Mouse (Mus musculus) limb, embryonic 13.5 days (tissue): ENCODE measurements around the gene Lingo1. TPM values are rescaled to one million over a fixed set of nuclear protein-coding genes. Genes with fewer than 3 reads are reported as not detected.

Source experiments
- ATAC-seq: fragments of 200-750 bp; cut with Nextera tagmentation; 2 replicates; pipeline ENCODE4 v1.8.0; 2017; ENCODE audit warnings: low read depth, moderate number of reproducible peaks, moderate TSS enrichment; ENCODE audit not compliant: low FRiP score
- H3K27ac ChIP-seq: fragments of 300-500 bp; sonication (generic); 2 replicates; pipeline ENCODE4 v1.5.1; 2015; ENCODE audit warnings: inconsistent platforms, mild to moderate bottlenecking, moderate library complexity
- H3K27me3 ChIP-seq: fragments of 300-500 bp; sonication (generic); 2 replicates; pipeline ENCODE4 v1.6.1; 2015; ENCODE audit warnings: mild to moderate bottlenecking, inconsistent platforms
- H3K36me3 ChIP-seq: fragments of 300-500 bp; sonication (generic); 2 replicates; pipeline ENCODE4 v1.6.1; 2015; ENCODE audit warnings: inconsistent platforms, mild to moderate bottlenecking, moderate library complexity
- H3K4me1 ChIP-seq: fragments of 300-500 bp; sonication (generic); 2 replicates; pipeline ENCODE4 v1.6.1; 2015; ENCODE audit warnings: inconsistent platforms
- H3K4me2 ChIP-seq: fragments of 300-500 bp; sonication (generic); replicated peaks from 2 replicates; pipeline ENCODE4 v1.6.1; 2015; ENCODE audit warnings: inconsistent platforms, mild to moderate bottlenecking, moderate library complexity
- H3K4me3 ChIP-seq: fragments of 300-500 bp; sonication (generic); 2 replicates; pipeline ENCODE4 v1.5.1; 2015; ENCODE audit warnings: moderate library complexity, mild to moderate bottlenecking, inconsistent platforms
- H3K9ac ChIP-seq: fragments of 300-500 bp; sonication (generic); 2 replicates; pipeline ENCODE4 v1.6.1; 2015; ENCODE audit warnings: mild to moderate bottlenecking, inconsistent platforms
- H3K9me3 ChIP-seq: fragments of 300-500 bp; sonication (generic); 2 replicates; pipeline ENCODE4 v1.6.1; 2016; ENCODE audit warnings: inconsistent platforms
- WGBS: fragments of 180-500 bp; shearing (Covaris S2); methylation state at CpG from one replicate; pipeline ENCODE4 v1.1.7; 2015; 5-methylcytosine and 5-hydroxymethylcytosine counted together
- polyA plus RNA-seq: library from polyadenylated mRNA; unstranded; fragments of >200 nt; fragmentation: Nextera tagmentation; extraction: Ambion mirVana; gene quantifications from 2 replicates; pipeline ENCODE4 v1.2.1, GENCODE M21; 2015

Lingo1 gene
- polyA plus RNA-seq, 1 experiment from 2014 or later = 3.0 TPM

DNA sequence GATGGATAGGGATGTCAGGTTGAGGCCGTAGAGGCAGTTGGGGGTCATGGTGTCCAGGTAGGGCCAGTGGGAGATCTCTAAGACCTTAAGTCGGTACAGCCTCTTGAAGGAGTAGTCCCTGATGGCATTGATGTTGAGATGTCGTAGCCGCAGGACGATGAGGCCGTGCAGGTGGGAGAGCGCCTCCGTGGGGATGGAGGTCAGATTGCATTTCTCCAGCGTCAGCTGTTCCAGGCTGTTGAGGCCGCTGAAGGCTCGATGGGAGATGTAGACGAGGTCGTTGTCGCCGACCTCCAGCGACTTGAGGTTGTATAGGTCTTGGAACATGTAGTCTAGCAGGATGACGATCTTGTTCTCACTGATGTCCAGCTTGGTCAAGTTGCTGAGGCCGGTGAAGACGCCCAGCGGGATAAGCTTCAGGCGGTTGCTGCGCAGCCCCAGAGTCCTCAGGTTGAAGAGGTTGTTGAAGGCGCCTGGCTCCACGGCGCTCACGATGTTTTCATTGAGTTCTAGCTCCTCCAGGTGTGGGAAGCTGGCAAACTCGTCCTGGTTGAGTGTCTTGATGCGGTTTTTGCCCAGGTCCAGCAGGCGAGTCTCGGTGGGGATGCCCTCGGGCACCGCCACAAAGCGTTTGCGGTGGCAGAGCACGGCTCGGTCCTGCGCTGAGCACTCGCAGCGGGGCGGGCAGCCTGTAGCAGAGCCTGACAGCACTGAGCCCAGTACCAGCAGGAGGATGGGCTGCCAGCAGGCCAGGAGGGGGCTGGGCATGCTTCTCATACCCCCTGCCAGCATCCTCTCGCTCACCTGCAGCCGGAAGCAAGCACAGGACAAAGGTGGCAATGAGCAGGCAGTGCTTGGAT is 175.5 kb downstream of the Lingo1 start:
- Histone ChIP-seq H3K4me1 (peaks cover 23% of the 10 kb centered on the region), H3K9ac (no peak overlapping the region), H3K36me3 (peaks cover 12% of the 10 kb centered on the region), H3K27me3 (peaks cover 68% of the 10 kb centered on the region), H3K27ac (no peak overlapping the region), H3K4me3 (no peak overlapping the region), H3K9me3 (no peaks in the 10 kb centered on the region), H3K4me2 (peak overlapping the region; percentile 36; the same call in 1 of the 2 replicates)
- 25% methylated on average over 42 of the region's 42 CpGs for WGBS
- no peak for ATAC-seq

GRCm38 (mm10) chr9:56619715-56620114 is 176.6 kb downstream of the Lingo1 start:
- ATAC-seq = no peak
- Histone ChIP-seq H3K27ac (no peak overlapping the region), H3K9me3 (no peaks in the 10 kb centered on the region), H3K9ac (no peak overlapping the region), H3K4me1 (peaks cover 13% of the 10 kb centered on the region), H3K4me2 (no peak overlapping the region), H3K36me3 (peaks cover 12% of the 10 kb centered on the region), H3K4me3 (no peak overlapping the region), H3K27me3 (peaks cover 68% of the 10 kb centered on the region)
- WGBS = 84% methylated on average over 23 of the region's 23 CpGs

DNA sequence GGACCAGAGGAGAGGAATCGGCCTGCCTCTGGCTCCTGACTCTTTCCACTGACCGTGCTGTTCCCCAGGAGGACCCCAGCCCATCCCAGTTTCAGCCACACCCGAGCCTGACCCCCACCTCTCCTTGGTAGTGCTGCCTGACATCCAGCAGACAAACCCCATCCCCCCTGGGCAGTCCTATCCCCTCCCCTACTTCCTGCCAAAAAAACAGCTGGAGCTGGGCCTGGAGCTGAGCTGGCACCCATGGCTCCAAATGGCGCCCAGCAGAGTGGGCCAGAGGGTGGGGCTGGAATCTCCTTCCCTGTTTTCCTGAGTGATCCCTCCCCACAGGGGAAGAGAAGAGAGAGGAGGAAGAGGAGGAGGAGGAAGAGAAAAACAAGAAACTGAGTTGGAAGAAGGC is 177.6 kb downstream of the Lingo1 start:
- Histone ChIP-seq H3K27ac (no peak overlapping the region), H3K36me3 (peaks cover 12% of the 10 kb centered on the region), H3K4me1 (peaks cover 6% of the 10 kb centered on the region), H3K27me3 (peaks cover 65% of the 10 kb centered on the region), H3K4me3 (no peak overlapping the region), H3K9me3 (no peaks in the 10 kb centered on the region), H3K9ac (no peak overlapping the region), H3K4me2 (no peak overlapping the region)
- ATAC-seq = no peak
- 71% methylated on average over 4 of the region's 4 CpGs for WGBS

DNA sequence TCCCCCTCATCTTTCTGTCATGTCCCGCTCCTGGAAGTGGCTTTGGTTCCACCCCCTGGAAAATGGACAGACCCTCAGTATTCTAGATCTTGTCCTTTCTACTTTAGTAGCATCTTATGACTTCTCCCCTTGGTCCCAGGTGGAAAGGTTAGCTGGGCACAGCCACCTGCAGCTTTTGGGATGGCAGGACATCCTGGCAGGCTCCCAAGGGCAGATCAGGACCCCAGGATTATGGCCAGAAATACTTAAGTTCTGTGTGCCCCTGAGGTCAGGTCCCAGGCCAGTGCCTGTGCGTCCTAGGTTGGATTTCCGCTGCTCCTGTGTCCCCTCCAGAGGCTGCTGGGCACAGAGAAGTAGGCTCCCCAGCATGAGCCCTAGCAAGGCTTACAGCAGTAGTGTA is 180.2 kb downstream of the Lingo1 start:
- Histone ChIP-seq H3K27me3 (peaks cover 47% of the 10 kb centered on the region), H3K4me1 (peaks cover 16% of the 10 kb centered on the region), H3K4me2 (no peak overlapping the region), H3K4me3 (no peak overlapping the region), H3K9me3 (no peaks in the 10 kb centered on the region), H3K27ac (no peak overlapping the region), H3K36me3 (peaks cover 12% of the 10 kb centered on the region), H3K9ac (no peak overlapping the region)
- whole genome bisulfite sequencing = 91% methylated on average over 3 of the region's 3 CpGs
- no peak for ATAC-seq

DNA sequence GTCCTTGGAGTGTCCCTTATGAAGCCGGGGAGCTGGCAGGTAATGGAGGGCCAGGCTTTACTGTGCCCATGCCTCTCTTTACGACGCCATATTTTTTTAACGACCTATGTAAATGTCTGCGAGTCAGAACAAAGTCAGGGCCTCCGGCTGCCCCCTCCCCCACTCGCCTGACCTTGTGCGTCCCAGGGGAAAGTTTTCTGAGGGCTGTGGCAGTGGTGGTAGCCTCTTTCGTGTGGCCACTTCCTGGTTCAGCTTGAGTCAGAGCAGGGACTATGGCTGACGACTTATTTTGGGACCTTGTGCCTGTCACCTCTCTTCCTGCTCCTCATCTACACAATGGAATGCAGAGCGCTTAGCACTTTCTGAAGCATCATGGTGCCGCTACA is 183.5 kb downstream of the Lingo1 start:
- Histone ChIP-seq H3K27ac (no peak overlapping the region), H3K9ac (no peak overlapping the region), H3K4me3 (no peak overlapping the region), H3K4me2 (no peak overlapping the region), H3K9me3 (no peaks in the 10 kb centered on the region), H3K36me3 (no peaks in the 10 kb centered on the region), H3K4me1 (peaks cover 31% of the 10 kb centered on the region), H3K27me3 (peaks cover 49% of the 10 kb centered on the region)
- 13% methylated on average over 12 of the region's 12 CpGs for WGBS
- ATAC-seq = no peak

GRCm38 (mm10) chr9:56611912-56612797 is 184.1 kb downstream of the Lingo1 start:
- H3K4me3 ChIP-seq = no peak overlapping the region
- H3K9ac ChIP-seq = no peak overlapping the region
- peaks cover 37% of the 10 kb centered on the region for H3K4me1 ChIP-seq
- no peak overlapping the region for H3K27ac ChIP-seq
- peaks cover 50% of the 10 kb centered on the region for H3K27me3 ChIP-seq
- H3K36me3 ChIP-seq = no peaks in the 10 kb centered on the region
- no peak overlapping the region for H3K4me2 ChIP-seq
- H3K9me3 ChIP-seq = no peaks in the 10 kb centered on the region
- no peak for ATAC-seq
- WGBS = 72% methylated on average over 8 of the region's 8 CpGs

DNA sequence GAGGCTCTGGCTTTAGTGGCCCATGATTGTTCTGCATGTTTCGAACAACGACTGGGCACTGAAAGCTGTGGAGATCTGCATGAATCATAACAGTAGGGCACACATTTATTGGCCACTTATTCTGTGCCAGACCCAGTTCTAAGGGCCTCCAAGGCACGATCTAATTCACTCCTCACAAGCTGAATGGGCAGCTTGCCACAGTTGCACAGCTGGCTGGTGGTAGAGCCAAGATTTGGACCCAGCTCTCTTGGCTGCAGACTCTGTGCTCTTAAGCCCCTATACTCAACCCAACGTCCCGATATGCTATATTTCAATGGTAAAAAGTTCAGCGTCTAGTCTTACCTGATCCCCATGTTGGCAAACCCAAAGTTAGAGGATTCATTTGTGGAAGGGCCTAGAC is 185.3 kb downstream of the Lingo1 start:
- H3K9me3 ChIP-seq = no peaks in the 10 kb centered on the region
- ATAC-seq = no peak
- peaks cover 37% of the 10 kb centered on the region for H3K4me1 ChIP-seq
- no peak overlapping the region for H3K27ac ChIP-seq
- no peak overlapping the region for H3K9ac ChIP-seq
- H3K4me2 ChIP-seq = no peak overlapping the region
- H3K36me3 ChIP-seq = no peaks in the 10 kb centered on the region
- peaks cover 52% of the 10 kb centered on the region for H3K27me3 ChIP-seq
- WGBS = 73% methylated on average over 6 of the region's 6 CpGs
- no peak overlapping the region for H3K4me3 ChIP-seq

DNA sequence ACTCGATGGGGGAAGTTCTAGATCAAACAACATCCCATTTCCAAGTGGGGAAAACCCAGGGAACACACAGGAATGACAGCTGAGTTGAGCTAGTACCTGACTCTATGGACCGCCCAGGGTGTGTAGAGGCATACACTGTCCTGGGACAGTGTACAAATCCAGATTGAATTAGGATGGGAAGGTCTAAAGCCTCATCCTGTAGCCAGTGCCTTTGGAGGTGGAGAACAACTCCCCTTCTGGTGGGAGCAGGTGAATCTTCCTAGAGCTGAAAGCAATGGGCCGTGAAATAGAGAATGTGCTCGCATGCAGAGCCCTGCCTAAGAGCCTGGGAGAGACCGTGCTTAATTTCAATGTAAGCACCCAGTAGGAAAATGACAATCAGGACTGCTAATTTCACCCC is 185.8 kb downstream of the Lingo1 start:
- Histone ChIP-seq H3K9ac (no peak overlapping the region), H3K36me3 (no peaks in the 10 kb centered on the region), H3K27ac (no peak overlapping the region), H3K4me1 (peaks cover 37% of the 10 kb centered on the region), H3K27me3 (peaks cover 54% of the 10 kb centered on the region), H3K4me3 (no peak overlapping the region), H3K4me2 (no peak overlapping the region), H3K9me3 (no peaks in the 10 kb centered on the region)
- WGBS = 79% methylated on average over 5 of the region's 5 CpGs
- no peak for ATAC-seq

DNA sequence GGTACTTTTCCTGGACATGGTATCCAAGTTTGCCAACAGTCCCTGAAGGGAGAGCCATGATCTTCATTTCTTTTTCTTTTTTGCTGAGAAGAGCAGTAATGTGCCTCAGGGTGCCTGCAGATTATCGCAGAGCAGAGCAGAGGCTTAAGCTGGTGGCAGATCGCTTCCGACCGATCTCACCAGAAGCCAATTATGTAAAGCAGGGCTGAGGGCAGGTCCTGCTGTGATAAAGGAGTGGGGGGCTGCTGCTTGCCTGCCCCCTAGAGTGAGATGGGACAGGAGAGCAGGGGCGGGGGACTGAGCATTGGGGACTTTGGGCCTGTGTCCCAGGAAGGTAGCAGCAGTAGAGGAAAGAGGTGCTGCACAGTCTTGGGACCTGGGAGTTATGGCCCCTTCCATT is 186.8 kb downstream of the Lingo1 start:
- Histone ChIP-seq H3K36me3 (no peaks in the 10 kb centered on the region), H3K9ac (no peak overlapping the region), H3K4me2 (no peak overlapping the region), H3K27ac (no peak overlapping the region), H3K9me3 (no peaks in the 10 kb centered on the region), H3K4me1 (peaks cover 43% of the 10 kb centered on the region), H3K27me3 (peaks cover 61% of the 10 kb centered on the region), H3K4me3 (no peak overlapping the region)
- 15% methylated on average over 5 of the region's 5 CpGs for WGBS
- no peak for ATAC-seq

GRCm38 (mm10) chr9:56608691-56609351 is 187.4 kb downstream of the Lingo1 start:
- H3K4me3 ChIP-seq = no peak overlapping the region
- H3K4me2 ChIP-seq = no peak overlapping the region
- WGBS = 22% methylated on average over 11 of the region's 11 CpGs
- no peaks in the 10 kb centered on the region for H3K36me3 ChIP-seq
- H3K4me1 ChIP-seq = peaks cover 45% of the 10 kb centered on the region
- no peak overlapping the region for H3K9ac ChIP-seq
- peaks cover 62% of the 10 kb centered on the region for H3K27me3 ChIP-seq
- no peak for ATAC-seq
- H3K27ac ChIP-seq = no peak overlapping the region
- no peaks in the 10 kb centered on the region for H3K9me3 ChIP-seq

DNA sequence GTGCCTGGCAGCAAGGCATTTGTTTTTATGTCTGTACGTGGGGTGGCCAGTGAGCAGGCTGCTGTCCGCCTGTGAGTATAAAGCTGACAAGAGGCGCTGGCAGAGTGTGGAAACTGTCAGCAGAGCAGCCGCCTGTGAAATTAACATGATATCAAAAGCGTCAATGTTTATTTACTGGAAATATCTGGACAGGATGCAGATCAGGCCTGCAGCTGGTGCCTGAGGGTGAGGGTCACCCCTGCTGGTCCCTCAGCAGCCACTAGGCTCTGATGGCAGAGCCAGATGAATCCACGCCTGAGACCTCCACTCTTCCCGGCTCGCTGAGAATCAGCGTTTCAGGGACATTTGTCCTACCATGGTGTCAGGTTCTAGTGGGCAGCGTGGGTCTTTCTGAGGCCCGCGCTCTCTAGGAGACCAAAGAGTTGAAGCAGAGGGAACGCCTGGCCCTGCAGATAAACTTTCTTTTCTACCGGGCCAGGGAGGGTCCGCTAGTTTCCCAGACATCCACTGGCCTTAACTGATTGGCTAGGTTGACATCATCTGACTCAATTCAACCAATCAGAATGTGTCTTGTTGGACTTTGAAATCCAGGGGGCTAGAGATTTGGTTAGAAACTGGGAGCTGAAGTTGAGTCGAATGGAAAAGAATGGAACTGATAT is 190.1 kb downstream of the Lingo1 start:
- no peaks in the 10 kb centered on the region for H3K36me3 ChIP-seq
- H3K9ac ChIP-seq = no peak overlapping the region
- no peak overlapping the region for H3K4me3 ChIP-seq
- H3K4me1 ChIP-seq = peaks cover 33% of the 10 kb centered on the region
- no peak overlapping the region for H3K4me2 ChIP-seq
- H3K27me3 ChIP-seq = peaks cover 72% of the 10 kb centered on the region
- 68% methylated on average over 16 of the region's 16 CpGs for WGBS
- no peak for ATAC-seq
- no peak overlapping the region for H3K27ac ChIP-seq
- H3K9me3 ChIP-seq = no peaks in the 10 kb centered on the region

- H3K4me3 ChIP-seq = no peak overlapping the region
- H3K9ac ChIP-seq = no peak overlapping the region
- no peak for ATAC-seq
- H3K36me3 ChIP-seq = no peaks in the 10 kb centered on the region
- peaks cover 33% of the 10 kb centered on the region for H3K4me1 ChIP-seq
- H3K27me3 ChIP-seq = peaks cover 75% of the 10 kb centered on the region
- H3K9me3 ChIP-seq = no peaks in the 10 kb centered on the region
- H3K4me2 ChIP-seq = no peak overlapping the region
- no peak overlapping the region for H3K27ac ChIP-seq
Measured at GRCm38 (mm10) chr9:56605443-56605806, 190.8 kb downstream of the Lingo1 start.
